Mouse (Mus musculus) hindbrain, embryonic 16.5 days (tissue): ENCODE data around the gene Psmd11. TPM values are rescaled to one million over a fixed set of nuclear protein-coding genes. Genes with fewer than 3 reads are reported as not detected.
"Not testable (repeated sequence)": the region's sequence is repeated elsewhere in the genome, so short reads cannot be mapped to it uniquely, and the experiment has no call there.

Experiments used
- ATAC-seq: fragments of 200-750 bp; cut with Nextera tagmentation; 2 replicates; pipeline ENCODE4 v1.8.0; 2017; ENCODE audit warnings: moderate TSS enrichment, moderate library complexity
- H3K27ac ChIP-seq: fragments of 300-500 bp; sonication (generic); 2 replicates; pipeline ENCODE4 v1.5.1; 2014; ENCODE audit warnings: low read depth, mild to moderate bottlenecking, control low read depth, low read length, moderate library complexity
- H3K27me3 ChIP-seq: fragments of 300-500 bp; sonication (generic); replicated peaks from 2 replicates; pipeline ENCODE4 v1.6.1; 2014; ENCODE audit warnings: low read length; ENCODE audit not compliant: control insufficient read depth, insufficient read depth
- H3K36me3 ChIP-seq: fragments of 300-500 bp; sonication (generic); 2 replicates; pipeline ENCODE4 v1.6.1; 2014; ENCODE audit warnings: mild to moderate bottlenecking, low read length, moderate library complexity, mixed read lengths; ENCODE audit not compliant: control insufficient read depth, insufficient read depth
- H3K4me1 ChIP-seq: fragments of 300-500 bp; sonication (generic); 2 replicates; pipeline ENCODE4 v1.6.1; 2014; ENCODE audit warnings: low read depth, low read length; ENCODE audit not compliant: control insufficient read depth, insufficient read depth
- H3K4me2 ChIP-seq: fragments of 300-500 bp; sonication (generic); 2 replicates; pipeline ENCODE4 v1.6.1; 2014; ENCODE audit warnings: mild to moderate bottlenecking, low read length, control low read depth, moderate library complexity
- H3K4me3 ChIP-seq: fragments of 300-500 bp; sonication (generic); 2 replicates; pipeline ENCODE4 v1.5.1; 2014; ENCODE audit warnings: mild to moderate bottlenecking, low read length, control low read depth, moderate library complexity
- H3K9ac ChIP-seq: fragments of 300-500 bp; sonication (generic); 2 replicates; pipeline ENCODE4 v1.6.1; 2014; ENCODE audit warnings: low read depth, mild to moderate bottlenecking, control low read depth, low read length, moderate library complexity
- H3K9me3 ChIP-seq: fragments of 300-500 bp; sonication (generic); 2 replicates; pipeline ENCODE4 v1.6.1; 2014; ENCODE audit warnings: mild to moderate bottlenecking, low read length, moderate library complexity; ENCODE audit not compliant: control insufficient read depth
- WGBS: fragments of 180-500 bp; shearing (Covaris S2); extraction: QIAGEN DNeasy Blood & Tissue Kit; methylation state at CpG from one replicate; pipeline ENCODE4 v1.1.7; 2014; 5-methylcytosine and 5-hydroxymethylcytosine counted together
- polyA plus RNA-seq: library from polyadenylated mRNA; unstranded; fragments of >200 nt; fragmentation: Nextera tagmentation; extraction: Ambion mirVana; gene quantifications from 2 replicates; pipeline ENCODE4 v1.2.1, GENCODE M21; 2015

The Psmd11 gene
- polyA plus RNA-seq, result 272 and 275 TPM in 2 replicates

GRCm38 (mm10) chr11:80428381-80429008 lies at the start of gene Psmd11:
Gene Psmd11, plus strand, starts transcription at chr11:80428615.
- H3K4me3 ChIP-seq, result peak within 1 kb of the TSS; percentile 77
- WGBS, result under 1% methylated on average over 49 of the region's 58 CpGs
- peak within 1 kb of the TSS; percentile 88 for H3K27ac ChIP-seq
- ATAC-seq, result peak; percentile 100
- H3K9ac ChIP-seq, result peak within 1 kb of the TSS; percentile 85
- H3K27me3 ChIP-seq, result no peaks in the 10 kb centered on the region
- H3K9me3 ChIP-seq, result no peaks in the 10 kb centered on the region
- H3K36me3 ChIP-seq, result peaks cover 13% of the 10 kb centered on the region
- H3K4me2 ChIP-seq, result peak within 1 kb of the TSS; percentile 91
- peaks cover 7% of the 10 kb centered on the region for H3K4me1 ChIP-seq

- H3K9me3 ChIP-seq, H3K4me1 ChIP-seq, ATAC-seq, H3K27me3 ChIP-seq, H3K27ac ChIP-seq, H3K36me3 ChIP-seq, H3K4me3 ChIP-seq, H3K4me2 ChIP-seq, H3K9ac ChIP-seq: not testable (repeated sequence)
- 94% methylated on average over 7 of the region's 7 CpGs for WGBS
Observed at GRCm38 (mm10) chr11:80379184-80379583, 49.2 kb upstream of the Psmd11 start.

DNA sequence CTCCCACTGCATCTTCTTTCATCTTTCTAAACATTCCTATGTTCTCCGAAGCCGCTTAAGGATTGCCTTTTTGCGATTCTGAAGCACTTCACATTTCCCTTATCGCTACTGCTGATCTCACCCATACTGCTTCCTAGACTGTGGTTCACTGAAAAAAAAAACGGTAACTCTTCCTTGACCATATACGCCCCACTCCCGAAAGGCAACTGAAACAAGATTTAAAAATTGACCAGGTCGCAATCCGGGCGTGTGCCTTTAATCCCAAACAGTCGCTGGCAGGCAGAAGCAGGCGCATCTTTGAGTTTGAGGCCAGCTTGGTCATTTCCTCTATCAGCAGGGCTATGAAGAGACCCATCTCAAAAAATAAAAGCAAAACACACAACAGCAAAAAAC lies 45.8 kb upstream of the Psmd11 start:
- H3K27ac ChIP-seq, result peak overlapping the region; percentile 94
- peak overlapping the region; percentile 74 for H3K9ac ChIP-seq
- peaks cover 29% of the 10 kb centered on the region for H3K4me1 ChIP-seq
- 8% methylated on average over 12 of the region's 12 CpGs for WGBS
- peak overlapping the region; percentile 90 for H3K4me3 ChIP-seq
- H3K27me3 ChIP-seq, result no peaks in the 10 kb centered on the region
- ATAC-seq, result peak; percentile 32; the same call in 1 of the 2 replicates
- H3K36me3 ChIP-seq, result no peaks in the 10 kb centered on the region
- peak overlapping the region; percentile 82 for H3K4me2 ChIP-seq
- no peaks in the 10 kb centered on the region for H3K9me3 ChIP-seq

GRCm38 (mm10) chr11:80383019-80383625 lies 45.3 kb upstream of the Psmd11 start, which contains the start of gene Zfp207:
Gene Zfp207, plus strand, starts transcription at chr11:80383279.
- Histone ChIP-seq H3K9ac (peak within 1 kb of the TSS; percentile 86), H3K27ac (peak within 1 kb of the TSS; percentile 94), H3K9me3 (no peaks in the 10 kb centered on the region), H3K36me3 (peaks cover 3% of the 10 kb centered on the region), H3K4me1 (peaks cover 31% of the 10 kb centered on the region), H3K4me3 (peak within 1 kb of the TSS; percentile 90), H3K27me3 (no peaks in the 10 kb centered on the region), H3K4me2 (peak within 1 kb of the TSS; percentile 97)
- peak; percentile 95 for ATAC-seq
- WGBS, result under 1% methylated on average over 33 of the region's 33 CpGs

- Histone ChIP-seq H3K4me3 (peak overlapping the region; percentile 90), H3K36me3 (peaks cover 7% of the 10 kb centered on the region), H3K4me2 (peak overlapping the region; percentile 23; the same call in 1 of the 2 replicates), H3K4me1 (peaks cover 31% of the 10 kb centered on the region), H3K27me3 (no peaks in the 10 kb centered on the region), H3K9me3 (no peaks in the 10 kb centered on the region), H3K9ac (peak overlapping the region; percentile 86), H3K27ac (peak overlapping the region; percentile 94)
- under 1% methylated on average over 20 of the region's 20 CpGs for WGBS
- ATAC-seq, result no peak
Observed at GRCm38 (mm10) chr11:80383626-80384046, 44.8 kb upstream of the Psmd11 start.

DNA sequence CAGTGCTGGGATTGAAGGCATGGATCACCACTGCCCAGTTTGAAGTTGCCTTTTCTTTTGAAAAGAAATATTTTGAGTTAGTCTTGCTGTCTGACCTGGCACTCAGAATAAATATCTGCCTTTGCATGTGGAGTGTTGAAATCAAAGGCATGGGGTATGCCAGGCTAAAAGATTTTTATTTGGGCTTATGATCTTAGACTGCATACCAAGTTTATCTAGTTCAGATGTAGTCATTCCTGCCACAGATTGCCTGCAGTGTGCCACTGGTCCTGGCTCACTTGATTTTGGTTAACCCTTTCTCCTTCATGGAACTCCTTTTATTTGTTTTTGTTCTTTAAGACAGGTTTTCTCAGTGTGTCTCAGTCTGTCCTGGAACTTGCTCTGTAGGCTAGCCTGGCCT lies 44.0 kb upstream of the Psmd11 start:
- H3K27me3 ChIP-seq, result no peaks in the 10 kb centered on the region
- peaks cover 11% of the 10 kb centered on the region for H3K36me3 ChIP-seq
- peaks cover 31% of the 10 kb centered on the region for H3K4me1 ChIP-seq
- peak overlapping the region; percentile 57 for H3K9ac ChIP-seq
- peak overlapping the region; percentile 97 for H3K4me2 ChIP-seq
- no peak for ATAC-seq
- no peak overlapping the region for H3K27ac ChIP-seq
- H3K4me3 ChIP-seq, result peak overlapping the region; percentile 90
- H3K9me3 ChIP-seq, result no peaks in the 10 kb centered on the region

DNA sequence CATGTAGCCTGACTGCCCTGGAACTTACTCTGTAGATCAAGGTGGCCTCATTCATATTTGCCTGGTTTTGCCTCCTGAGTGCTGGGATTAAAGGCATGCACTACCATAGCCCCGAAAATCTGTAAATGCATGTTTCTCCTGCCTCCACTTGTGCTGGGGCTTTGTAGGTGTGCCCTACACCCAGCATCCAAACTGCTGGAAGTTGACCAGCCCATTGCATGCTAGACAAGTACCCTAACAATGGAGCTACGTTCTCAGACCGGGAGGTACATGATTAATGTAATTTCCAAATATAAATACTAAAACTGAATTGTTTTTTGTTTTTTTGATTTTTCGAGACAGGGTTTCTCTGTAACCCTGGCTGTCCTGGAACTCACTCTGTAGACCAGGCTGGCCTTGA lies 43.4 kb upstream of the Psmd11 start:
- no peaks in the 10 kb centered on the region for H3K9me3 ChIP-seq
- H3K36me3 ChIP-seq, result peaks cover 13% of the 10 kb centered on the region
- no peak overlapping the region for H3K27ac ChIP-seq
- H3K4me1 ChIP-seq, result peaks cover 31% of the 10 kb centered on the region
- H3K4me3 ChIP-seq, result peak overlapping the region; percentile 90
- H3K4me2 ChIP-seq, result peak overlapping the region; percentile 97
- WGBS, result 41% methylated on average over 4 of the region's 4 CpGs
- ATAC-seq, result no peak
- peak overlapping the region; percentile 57 for H3K9ac ChIP-seq
- no peaks in the 10 kb centered on the region for H3K27me3 ChIP-seq

GRCm38 (mm10) chr11:80386790-80387189 lies 41.6 kb upstream of the Psmd11 start:
- Histone ChIP-seq H3K4me1 (peaks cover 31% of the 10 kb centered on the region), H3K9ac (no peak overlapping the region), H3K27ac (no peak overlapping the region), H3K36me3 (peaks cover 20% of the 10 kb centered on the region), H3K9me3 (no peaks in the 10 kb centered on the region), H3K4me2 (peak overlapping the region; percentile 97; the same call in 1 of the 2 replicates), H3K4me3 (no peak overlapping the region), H3K27me3 (no peaks in the 10 kb centered on the region)
- no peak for ATAC-seq
- 72% methylated on average over 2 of the region's 2 CpGs for WGBS

- Histone ChIP-seq H3K36me3 (peaks cover 30% of the 10 kb centered on the region), H3K4me2 (no peak overlapping the region), H3K9ac (no peak overlapping the region), H3K4me1 (peaks cover 25% of the 10 kb centered on the region), H3K4me3 (no peak overlapping the region), H3K9me3 (no peaks in the 10 kb centered on the region), H3K27ac (no peak overlapping the region), H3K27me3 (no peaks in the 10 kb centered on the region)
- no peak for ATAC-seq
- 82% methylated on average over 1 of the region's 1 CpGs for WGBS
Observed at GRCm38 (mm10) chr11:80389885-80390284, 38.5 kb upstream of the Psmd11 start.
